Mouse (Mus musculus): Measurements from ENCODE around the gene Foxp1. TPM values are rescaled to one million over a fixed set of nuclear protein-coding genes. Genes with fewer than 3 reads are reported as not detected.

The Foxp1 gene
- polyA plus RNA-seq, 1 experiment: 17.7 TPM

GRCm38 (mm10) chr6:99338174-99338573, 184.3 kb downstream of the Foxp1 start:
- Histone ChIP-seq H3K4me3 (no peak overlapping the region), H3ac (ENCODE audit: control insufficient read depth, insufficient read length) (no peak overlapping the region), H3K36me3 (ENCODE audit: control insufficient read depth, insufficient read depth) (no peaks in the 10 kb centered on the region), H3K4me2 (ENCODE audit: low read depth) (no peak overlapping the region), H3K27me3 (ENCODE audit: control insufficient read depth, insufficient read depth, insufficient read length) (no peaks in the 10 kb centered on the region), H3K79me2 (ENCODE audit: control insufficient read depth, insufficient read depth) (no peaks in the 10 kb centered on the region)
- TF ChIP-seq POLR2A (IDR thresholded peaks at IDR 0.05; ENCODE audit: insufficient read length, low read depth) (no peak), TCF3 (IDR thresholded peaks at IDR 0.05; ENCODE audit: insufficient read length, low read depth) (no peak)

- H3K79me2 ChIP-seq (ENCODE audit: control insufficient read depth, insufficient read depth): no peaks in the 10 kb centered on the region
- no peaks in the 10 kb centered on the region for H3K36me3 ChIP-seq (ENCODE audit: control insufficient read depth, insufficient read depth)
- H3K27me3 ChIP-seq (ENCODE audit: control insufficient read depth, insufficient read depth, insufficient read length): no peaks in the 10 kb centered on the region
- no peak overlapping the region for H3K4me2 ChIP-seq (ENCODE audit: low read depth)
- no peak overlapping the region for H3K4me3 ChIP-seq
- TF ChIP-seq TCF3 (IDR thresholded peaks at IDR 0.05; ENCODE audit: insufficient read length, low read depth) (no peak), SRF (IDR thresholded peaks at IDR 0.05; ENCODE audit: control insufficient read depth, insufficient read length, low read depth) (no peak), POLR2AphosphoS2 (IDR thresholded peaks at IDR 0.05; ENCODE audit: insufficient read length, low read depth) (no peak), POLR2A (IDR thresholded peaks at IDR 0.05; ENCODE audit: insufficient read length, low read depth) (no peak)
- no peak overlapping the region for H3ac ChIP-seq (ENCODE audit: control insufficient read depth, insufficient read length)
Measured at GRCm38 (mm10) chr6:99337575-99337974, 184.9 kb downstream of the Foxp1 start.

GRCm38 (mm10) chr6:99336191-99336590, 186.3 kb downstream of the Foxp1 start:
- Histone ChIP-seq H3K79me2 (ENCODE audit: control insufficient read depth, insufficient read depth) (no peaks in the 10 kb centered on the region), H3K4me3 (no peak overlapping the region), H3K27me3 (ENCODE audit: control insufficient read depth, insufficient read depth, insufficient read length) (no peaks in the 10 kb centered on the region), H3K4me2 (ENCODE audit: low read depth) (no peak overlapping the region), H3K36me3 (ENCODE audit: control insufficient read depth, insufficient read depth) (no peaks in the 10 kb centered on the region), H3ac (ENCODE audit: control insufficient read depth, insufficient read length) (no peak overlapping the region)
- TF ChIP-seq TCF3 (IDR thresholded peaks at IDR 0.05; ENCODE audit: insufficient read length, low read depth) (no peak), POLR2AphosphoS2 (IDR thresholded peaks at IDR 0.05; ENCODE audit: insufficient read length, low read depth) (no peak), USF1 (IDR thresholded peaks at IDR 0.05; ENCODE audit: low read depth) (no peak), SRF (IDR thresholded peaks at IDR 0.05; ENCODE audit: control insufficient read depth, insufficient read length, low read depth) (no peak), REST (IDR thresholded peaks at IDR 0.05; ENCODE audit: insufficient read depth, insufficient read length) (no peak), MAX (IDR thresholded peaks at IDR 0.05; ENCODE audit: low read depth) (no peak), E2F4 (IDR thresholded peaks at IDR 0.05; ENCODE audit: insufficient read depth) (no peak), MYOG (IDR thresholded peaks at IDR 0.05; ENCODE audit: control insufficient read depth in 1 of 3, insufficient read depth in 1 of 3, insufficient read length in 2 of 3, low read depth in 2 of 3) (no peak), CEBPB (IDR thresholded peaks at IDR 0.05; ENCODE audit: insufficient read depth, poor library complexity, severe bottlenecking) (no peak), MYOD1 (IDR thresholded peaks at IDR 0.05; ENCODE audit: control insufficient read depth in 1 of 3, insufficient read length in 2 of 3, low read depth in 2 of 3) (no peak), TCF12 (IDR thresholded peaks at IDR 0.05; ENCODE audit: insufficient read depth, poor library complexity, severe bottlenecking) (no peak), POLR2A (IDR thresholded peaks at IDR 0.05; ENCODE audit: insufficient read length, low read depth) (no peak)

- Histone ChIP-seq H3K4me2 (ENCODE audit: low read depth) (no peak overlapping the region), H3K4me3 (no peak overlapping the region), H3ac (ENCODE audit: control insufficient read depth, insufficient read length) (no peak overlapping the region), H3K79me2 (ENCODE audit: control insufficient read depth, insufficient read depth) (no peaks in the 10 kb centered on the region), H3K27me3 (ENCODE audit: control insufficient read depth, insufficient read depth, insufficient read length) (no peaks in the 10 kb centered on the region), H3K36me3 (ENCODE audit: control insufficient read depth, insufficient read depth) (no peaks in the 10 kb centered on the region)
- TF ChIP-seq POLR2A (IDR thresholded peaks at IDR 0.05; ENCODE audit: insufficient read length, low read depth): no peak
- TF ChIP-seq MAX (IDR thresholded peaks at IDR 0.05; ENCODE audit: low read depth): no peak
- no peak for TF ChIP-seq POLR2AphosphoS2 (IDR thresholded peaks at IDR 0.05; ENCODE audit: insufficient read length, low read depth)
- no peak for TF ChIP-seq SRF (IDR thresholded peaks at IDR 0.05; ENCODE audit: control insufficient read depth, insufficient read length, low read depth)
- no peak for TF ChIP-seq USF1 (IDR thresholded peaks at IDR 0.05; ENCODE audit: low read depth)
- TF ChIP-seq TCF12 (IDR thresholded peaks at IDR 0.05; ENCODE audit: insufficient read depth, poor library complexity, severe bottlenecking): no peak
- TF ChIP-seq REST (IDR thresholded peaks at IDR 0.05; ENCODE audit: insufficient read depth, insufficient read length): no peak
- no peak for TF ChIP-seq CEBPB (IDR thresholded peaks at IDR 0.05; ENCODE audit: insufficient read depth, poor library complexity, severe bottlenecking)
- TF ChIP-seq E2F4 (IDR thresholded peaks at IDR 0.05; ENCODE audit: insufficient read depth): no peak
- TF ChIP-seq MYOG (IDR thresholded peaks at IDR 0.05; ENCODE audit: control insufficient read depth in 1 of 3, insufficient read depth in 1 of 3, insufficient read length in 2 of 3, low read depth in 2 of 3): no peak
- no peak for TF ChIP-seq MYOD1 (IDR thresholded peaks at IDR 0.05; ENCODE audit: control insufficient read depth in 1 of 3, insufficient read length in 2 of 3, low read depth in 2 of 3)
- no peak for TF ChIP-seq TCF3 (IDR thresholded peaks at IDR 0.05; ENCODE audit: insufficient read length, low read depth)
Measured at GRCm38 (mm10) chr6:99335174-99335830, 187.2 kb downstream of the Foxp1 start.

- Histone ChIP-seq H3ac (ENCODE audit: control insufficient read depth, insufficient read length) (no peak overlapping the region), H3K79me2 (ENCODE audit: control insufficient read depth, insufficient read depth) (no peaks in the 10 kb centered on the region), H3K36me3 (ENCODE audit: control insufficient read depth, insufficient read depth) (no peaks in the 10 kb centered on the region), H3K4me2 (ENCODE audit: low read depth) (no peak overlapping the region), H3K27me3 (ENCODE audit: control insufficient read depth, insufficient read depth, insufficient read length) (no peaks in the 10 kb centered on the region), H3K4me3 (no peak overlapping the region)
- TF ChIP-seq USF1 (IDR thresholded peaks at IDR 0.05; ENCODE audit: low read depth) (no peak), REST (IDR thresholded peaks at IDR 0.05; ENCODE audit: insufficient read depth, insufficient read length) (no peak), MYOG (IDR thresholded peaks at IDR 0.05; ENCODE audit: control insufficient read depth in 1 of 3, insufficient read depth in 1 of 3, insufficient read length in 2 of 3, low read depth in 2 of 3) (no peak), POLR2A (IDR thresholded peaks at IDR 0.05; ENCODE audit: insufficient read length, low read depth) (no peak), POLR2AphosphoS2 (IDR thresholded peaks at IDR 0.05; ENCODE audit: insufficient read length, low read depth) (no peak), TCF12 (IDR thresholded peaks at IDR 0.05; ENCODE audit: insufficient read depth, poor library complexity, severe bottlenecking) (no peak), SRF (IDR thresholded peaks at IDR 0.05; ENCODE audit: control insufficient read depth, insufficient read length, low read depth) (no peak), MYOD1 (IDR thresholded peaks at IDR 0.05; ENCODE audit: control insufficient read depth in 1 of 3, insufficient read length in 2 of 3, low read depth in 2 of 3) (no peak)
Measured at GRCm38 (mm10) chr6:99334255-99334654, 188.3 kb downstream of the Foxp1 start.
